Mouse (Mus musculus) adrenal gland (tissue): ENCODE results near the gene Podn.

Source experiments
- intact Hi-C: fragments of 180-260 bp; cut with DNase I; formaldehyde crosslinking; loops from one replicate; pipeline ENCODE4 v1.15.1; 2025

Gene Podn

DNA sequence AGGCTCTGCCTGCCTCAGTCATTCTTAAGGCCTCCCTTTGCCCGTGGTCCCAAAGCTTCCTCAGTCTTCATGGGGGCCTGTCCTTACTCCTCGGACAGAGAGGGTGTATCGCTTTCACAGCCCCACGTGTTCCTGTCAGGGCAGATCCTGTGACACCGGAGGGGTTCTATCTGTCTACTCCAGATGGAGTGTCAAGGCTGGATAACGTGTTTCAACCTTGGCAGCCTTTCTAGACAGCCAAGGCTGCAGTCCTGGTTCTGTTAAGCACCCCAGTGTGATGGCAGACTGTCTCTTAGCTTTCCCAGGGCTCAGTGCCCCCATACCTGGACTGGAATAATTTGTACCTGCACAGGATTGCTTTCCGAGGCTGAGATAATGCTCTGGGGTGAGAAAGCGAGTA, 87.7 kb downstream of the Podn start:
- intact Hi-C loops: no loop called here

DNA sequence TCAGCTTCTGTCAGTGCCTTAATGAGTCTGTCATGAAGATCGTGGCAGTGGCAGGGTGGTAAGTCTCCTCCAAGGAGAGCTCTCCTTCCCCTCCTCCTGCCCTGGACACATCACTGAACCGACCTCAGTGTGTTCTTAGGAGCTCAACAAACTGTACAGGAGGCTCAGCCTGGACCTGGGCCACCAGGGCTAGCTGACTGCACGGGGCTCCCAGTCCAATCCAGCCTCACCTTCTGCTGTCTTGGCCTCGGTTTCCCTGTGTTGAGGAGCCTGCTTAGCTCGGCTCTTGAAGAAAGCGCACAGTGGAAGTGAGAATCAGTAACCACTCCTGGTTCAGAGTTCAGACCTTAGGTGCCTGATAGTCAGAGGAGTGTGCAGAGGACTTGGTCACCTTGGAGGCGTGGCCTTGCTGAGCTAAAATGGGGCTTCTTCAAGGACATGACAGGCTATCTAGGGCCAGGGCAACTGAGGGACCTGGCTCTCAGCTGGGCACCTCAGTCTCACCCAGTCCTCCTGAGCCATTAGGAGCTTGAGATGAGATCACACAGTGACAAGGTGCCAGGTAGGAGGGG, 88.6 kb downstream of the Podn start:
- intact Hi-C loops: no loop called here

DNA sequence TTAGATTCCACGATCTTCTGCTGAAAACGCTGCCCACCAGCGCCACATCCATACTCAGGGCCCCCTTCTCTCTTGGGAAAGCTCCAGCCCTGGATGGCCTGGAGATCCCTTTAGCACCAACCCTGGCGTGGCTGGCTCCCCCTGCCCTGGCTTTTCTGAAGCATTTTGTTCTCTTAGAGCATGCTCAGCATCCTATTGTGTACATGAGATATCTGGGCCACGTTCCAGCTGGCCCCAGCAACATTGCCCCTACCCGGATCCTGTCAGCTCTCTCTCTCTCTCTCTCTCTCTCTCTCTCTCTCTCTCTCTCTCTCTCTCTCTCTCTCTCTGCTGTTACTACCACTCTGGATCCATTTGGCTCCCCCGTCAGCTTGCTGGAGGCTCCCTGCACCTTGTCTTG, 90.9 kb downstream of the Podn start:
- intact Hi-C loops: no loop called here

DNA sequence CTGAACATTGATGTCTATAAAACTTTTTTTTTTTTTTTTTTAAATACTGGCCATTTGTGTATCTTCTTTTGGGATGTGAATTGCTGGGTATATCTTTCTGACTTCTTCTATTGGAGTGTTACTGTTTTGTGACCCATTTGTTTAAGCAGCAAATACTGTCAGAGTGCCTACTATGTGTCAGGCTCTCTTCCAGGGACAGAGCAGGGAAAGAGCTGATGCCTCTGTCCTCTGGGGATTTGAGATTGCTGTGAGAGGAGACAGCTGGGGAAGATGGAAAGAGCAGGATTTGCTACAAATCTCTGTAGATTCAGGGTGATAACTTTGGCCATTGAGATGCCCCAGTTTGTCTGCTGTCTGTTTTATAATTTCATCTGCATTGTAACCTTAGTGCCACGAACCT, 96.9 kb downstream of the Podn start:
- intact Hi-C loops: no loop called here

DNA sequence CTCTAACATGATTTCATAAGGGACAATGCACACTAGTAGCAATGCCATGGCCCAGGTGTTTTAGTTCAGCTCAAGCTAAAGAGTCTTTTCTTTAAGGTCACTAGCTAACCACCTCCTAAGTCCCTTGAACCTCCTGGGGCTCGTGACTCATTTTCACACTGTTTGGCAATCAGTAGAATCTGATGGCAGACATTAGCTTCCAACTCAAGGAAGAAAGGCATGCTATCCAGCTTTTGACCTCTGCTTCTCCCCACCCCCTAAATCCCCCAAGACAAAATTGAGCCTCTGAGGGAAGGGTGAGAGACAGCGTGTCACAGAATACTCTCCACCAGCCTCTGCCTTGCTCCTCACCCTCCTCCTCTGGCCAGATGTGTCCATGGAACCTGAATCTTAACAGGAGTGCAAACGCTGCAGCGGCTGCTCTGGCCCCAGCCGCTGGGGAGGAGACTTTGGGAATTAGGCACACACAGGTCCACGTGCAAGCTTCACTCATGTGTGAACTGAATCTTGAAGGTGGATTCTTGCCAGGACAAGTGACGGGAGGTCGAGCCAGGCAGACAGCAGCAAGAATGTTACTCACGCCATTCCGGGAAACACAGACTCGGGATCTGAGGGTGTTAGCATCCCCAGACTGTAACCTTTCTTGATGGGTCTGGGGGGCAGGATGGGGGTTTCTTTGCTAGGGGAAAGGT, 97.5 kb downstream of the Podn start:
- intact Hi-C loops: no loop called here

DNA sequence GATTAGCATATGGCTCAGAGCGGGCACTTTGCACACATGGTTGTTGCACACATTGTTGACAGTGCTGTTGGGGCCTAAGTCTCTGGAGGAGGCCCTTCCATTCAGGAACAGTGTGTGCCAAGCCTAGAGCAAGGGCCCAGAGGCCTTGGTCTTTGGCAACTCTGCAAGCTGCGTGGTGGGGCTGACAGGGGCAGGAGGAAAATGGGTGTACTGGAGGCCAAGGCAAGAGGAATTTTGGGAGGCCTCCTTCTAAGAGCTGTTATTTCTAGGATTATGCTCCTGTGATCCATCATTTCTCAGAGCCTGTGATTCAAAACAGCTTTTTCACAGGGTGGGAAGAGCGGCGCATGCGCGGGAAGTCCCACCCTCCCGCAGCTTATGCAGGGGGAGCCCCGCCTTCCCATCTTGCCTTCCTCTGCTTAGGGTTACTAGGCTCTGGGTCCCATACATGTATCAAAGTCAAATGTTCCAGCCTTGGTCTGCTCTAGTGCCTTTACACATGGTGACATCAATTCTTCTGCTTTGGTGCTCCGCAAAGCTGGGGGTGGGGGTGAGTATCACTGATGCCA, 99.7 kb downstream of the Podn start:
- intact Hi-C loops: no loop called here

DNA sequence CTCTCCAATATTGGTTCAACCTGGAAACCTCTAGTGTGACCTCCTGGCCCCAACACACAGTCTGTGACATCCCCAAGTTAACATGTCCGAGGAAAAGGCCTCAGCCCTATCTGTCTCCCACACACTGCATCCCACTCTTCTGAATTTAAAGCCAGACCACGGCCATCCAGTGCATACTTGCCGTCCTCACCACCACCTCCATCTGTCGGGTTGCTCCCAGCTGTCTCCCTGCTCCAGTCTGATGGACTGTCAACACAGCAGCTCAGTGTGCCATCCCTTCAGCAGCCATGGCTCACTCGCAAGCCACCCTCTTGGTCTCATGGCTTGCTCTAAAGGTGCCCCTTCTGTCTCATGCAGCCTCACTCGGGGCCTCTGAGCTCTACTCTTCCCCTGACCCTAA, 100.5 kb downstream of the Podn start:
- intact Hi-C loops: no loop called here

DNA sequence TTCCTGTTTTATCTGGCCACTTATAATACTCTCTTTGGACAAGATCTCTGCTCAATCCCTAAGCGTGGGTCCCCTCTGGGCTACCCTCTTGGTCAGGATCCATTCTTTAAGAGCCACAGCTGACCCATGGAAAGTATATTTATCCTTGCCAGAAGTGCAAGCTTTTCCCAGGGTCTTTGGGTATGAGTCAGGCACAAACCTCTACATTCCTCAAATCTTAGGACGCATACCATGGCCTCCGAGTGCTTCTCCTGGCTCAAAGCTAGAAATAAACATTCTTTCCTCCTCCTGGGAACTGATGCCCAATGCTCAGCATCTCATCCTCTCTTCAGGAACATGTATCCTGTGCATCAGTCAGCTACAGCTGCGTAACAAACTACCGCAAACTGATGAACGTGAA, 101.2 kb downstream of the Podn start:
- intact Hi-C loops: no loop called here

DNA sequence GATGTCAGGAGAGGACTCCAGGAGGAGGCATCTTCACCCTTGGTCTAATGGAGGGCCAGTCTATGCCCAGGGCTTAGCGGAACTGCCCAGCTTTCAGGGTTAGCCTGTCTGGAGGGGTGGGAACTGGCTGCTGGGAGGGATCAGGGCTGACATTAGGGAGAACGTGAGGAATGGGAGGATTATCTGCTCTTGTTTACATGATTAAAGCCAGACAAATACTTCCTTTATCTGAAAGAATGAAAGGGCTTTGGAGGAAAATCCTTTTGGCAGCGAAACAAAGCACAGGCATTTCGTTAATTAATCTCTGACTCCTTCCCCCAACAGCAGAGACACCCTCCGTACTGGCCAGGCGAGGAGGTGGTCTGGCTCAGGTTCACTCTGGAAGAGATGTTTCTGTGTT, 104.4 kb downstream of the Podn start:
- intact Hi-C loops: no loop called here

DNA sequence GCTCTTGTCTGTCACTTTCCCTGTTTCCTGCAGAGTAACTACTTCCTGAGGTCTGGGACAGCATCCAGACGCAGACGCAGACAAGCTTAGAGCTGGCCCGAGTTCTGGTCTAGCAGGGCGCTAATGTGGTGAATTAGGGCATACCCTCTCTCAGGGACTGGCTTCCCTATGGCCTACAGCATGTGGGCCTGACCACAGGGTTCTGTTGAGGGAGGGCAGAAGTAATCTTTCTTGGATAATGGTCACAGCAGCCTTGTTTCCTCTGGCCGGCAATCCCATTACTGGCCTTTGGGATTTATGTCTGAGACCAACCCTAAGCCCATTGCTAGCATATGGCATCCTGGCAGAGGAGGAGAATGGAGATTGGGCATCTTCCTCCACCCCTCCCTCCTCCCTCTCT, 105.4 kb downstream of the Podn start:
- intact Hi-C loops: no loop called here

DNA sequence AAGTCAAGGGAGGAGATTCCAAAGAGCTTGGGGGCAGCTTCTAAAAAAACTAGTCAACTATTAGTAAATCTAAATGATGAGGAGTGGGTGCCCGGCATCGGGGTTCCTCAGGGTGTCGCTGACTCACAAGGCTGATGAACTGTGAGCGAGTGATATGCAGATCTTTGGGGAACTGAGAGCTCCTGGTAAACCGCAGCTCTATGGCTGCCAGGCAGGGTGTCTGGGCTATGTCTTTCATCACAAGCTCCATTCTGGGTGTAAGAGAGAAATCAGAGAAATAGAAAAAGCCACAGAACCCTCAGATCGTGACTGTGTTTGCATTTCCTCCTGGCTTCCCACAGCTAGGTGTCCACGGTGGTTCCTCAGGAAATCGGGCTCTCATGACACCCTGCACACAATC, 107.3 kb downstream of the Podn start:
- intact Hi-C loops: no loop called here

DNA sequence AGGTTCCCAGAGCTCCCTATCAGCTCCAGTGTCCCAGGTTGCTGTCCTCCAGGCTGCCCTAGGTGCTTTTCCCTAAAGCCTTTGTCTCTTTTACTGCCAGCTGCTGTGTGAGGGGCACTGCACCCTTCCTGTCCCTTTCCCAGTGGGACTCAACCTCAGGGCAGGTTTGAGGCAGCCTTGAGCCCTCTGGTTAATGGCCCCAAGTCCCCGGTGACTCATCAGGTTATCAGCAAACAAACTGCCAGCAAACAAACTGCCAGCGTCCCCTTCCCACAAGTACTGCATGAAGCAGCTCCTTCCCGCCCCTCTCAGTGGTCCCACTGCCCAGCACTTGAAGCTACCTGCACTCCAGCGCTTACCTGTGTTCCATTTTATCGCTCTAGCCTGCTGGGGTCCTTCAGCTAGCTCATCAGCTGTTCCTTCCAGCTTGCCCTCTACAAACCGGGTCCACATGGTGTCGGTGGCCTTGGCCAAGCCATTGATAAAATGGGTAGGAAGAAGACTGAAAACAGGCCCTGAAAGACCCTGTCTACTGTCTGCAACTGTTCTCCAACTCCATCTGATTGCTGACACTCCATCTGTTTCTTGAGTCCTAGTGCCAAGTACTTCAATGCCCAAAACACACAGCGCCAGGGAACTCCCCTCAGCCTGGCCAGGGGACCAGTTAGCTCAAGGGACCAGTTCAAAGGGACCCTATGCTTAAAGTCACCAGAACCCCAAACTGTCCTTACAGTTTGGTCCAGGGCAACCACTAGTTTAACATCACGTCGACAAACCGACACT, 109.7 kb downstream of the Podn start:
- intact Hi-C loops: no loop called here

DNA sequence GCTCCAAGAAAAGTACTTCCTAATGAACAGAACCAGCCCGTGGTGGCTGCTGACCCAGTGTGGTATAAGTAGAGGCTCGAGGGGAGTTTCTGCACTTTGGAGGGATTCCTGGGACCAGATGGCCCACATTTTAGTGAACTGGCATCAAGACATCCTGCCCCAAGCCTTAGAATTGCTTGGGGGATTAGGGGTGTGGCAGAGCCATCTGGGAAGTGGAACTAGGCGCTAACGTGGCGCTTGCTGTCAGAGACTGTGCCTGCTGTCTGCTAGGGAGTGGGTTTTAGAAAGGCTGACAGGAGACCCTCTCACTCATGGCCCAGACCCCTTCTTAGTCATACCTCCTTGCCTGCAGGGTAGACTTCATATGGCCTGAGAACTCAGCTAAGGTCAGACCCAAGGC, 110.4 kb downstream of the Podn start:
- intact Hi-C loops: no loop called here

DNA sequence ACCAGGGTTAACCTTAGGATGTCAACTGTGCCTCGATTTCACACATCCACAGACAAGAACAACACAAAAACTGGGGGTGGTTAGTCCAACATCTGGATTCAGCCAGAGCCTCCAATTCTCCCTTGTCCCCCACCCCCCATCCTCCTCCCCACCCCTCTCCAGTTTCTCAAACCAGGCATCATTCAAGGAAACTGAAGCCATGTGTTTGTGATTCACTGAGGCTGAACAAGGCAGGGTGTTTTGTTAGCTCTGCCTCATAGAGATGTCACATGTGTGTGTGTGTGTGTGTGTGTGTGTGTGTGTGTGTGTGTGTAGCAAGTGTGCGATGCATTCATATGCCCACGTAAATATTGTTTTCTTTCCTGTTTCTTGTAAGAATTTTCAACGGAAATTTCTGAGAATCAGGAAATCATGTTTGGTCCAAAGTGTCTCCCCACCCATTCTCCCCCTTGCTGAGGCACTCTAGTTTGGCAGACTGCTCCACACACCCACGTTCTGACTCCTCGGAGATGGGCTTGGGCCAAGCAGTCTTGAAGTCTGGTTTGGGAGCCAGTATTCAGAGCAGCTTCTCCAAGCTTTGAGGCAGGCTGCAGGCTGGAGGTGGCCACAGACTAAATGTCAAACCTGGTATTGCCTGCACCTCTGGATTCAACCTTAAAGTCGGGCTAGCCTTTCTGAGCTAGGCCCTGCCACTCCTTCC, 111.8 kb downstream of the Podn start:
- intact Hi-C loops: no loop called here

DNA sequence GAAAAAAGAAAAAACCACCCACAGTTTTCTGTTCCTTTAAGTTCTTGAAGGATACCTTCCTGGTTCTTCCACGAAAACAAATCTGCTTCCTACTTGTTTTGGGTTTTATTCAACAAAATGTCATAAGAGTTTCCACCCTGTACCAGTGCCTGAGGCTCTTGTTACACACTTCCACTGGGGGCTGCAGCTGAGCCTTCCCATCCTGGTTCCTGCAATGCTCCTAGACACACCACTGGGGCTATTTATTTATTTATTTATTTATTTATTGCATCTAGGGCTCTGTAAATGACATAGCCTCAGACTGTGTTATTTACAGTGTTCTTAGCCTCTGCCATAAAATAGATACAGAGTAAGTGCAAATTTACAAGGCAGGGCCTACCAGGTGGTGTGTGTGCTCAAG, 112.5 kb downstream of the Podn start:
- intact Hi-C loops: no loop called here

DNA sequence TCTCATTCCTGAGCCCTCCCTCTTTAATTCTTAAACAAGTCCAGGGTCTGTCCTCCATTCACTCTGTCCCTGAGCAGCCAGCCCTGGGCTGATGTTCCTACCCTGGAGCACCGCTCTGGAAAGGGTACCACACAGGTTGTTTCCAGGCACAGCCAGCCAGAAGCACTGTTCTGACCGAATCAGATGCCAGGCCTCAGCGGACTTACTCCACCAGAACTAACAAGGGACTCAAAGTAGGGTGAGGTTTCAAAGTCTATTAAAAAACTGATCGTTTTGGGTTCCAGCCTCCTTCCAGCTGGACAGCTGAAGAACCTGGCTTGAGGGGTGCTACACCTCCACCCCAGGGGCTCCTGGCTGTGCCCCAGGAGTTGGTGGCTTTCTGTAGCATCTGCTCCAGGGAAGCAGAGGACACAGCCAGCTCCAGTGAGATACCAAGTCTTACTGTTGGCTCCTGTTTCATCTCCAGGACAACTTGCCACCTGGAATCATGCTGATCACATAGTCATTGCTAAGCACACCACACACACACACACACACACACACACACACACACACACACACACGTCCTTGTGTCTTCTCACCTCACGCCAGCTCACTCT, 116.1 kb downstream of the Podn start:
- intact Hi-C loops: no loop called here

DNA sequence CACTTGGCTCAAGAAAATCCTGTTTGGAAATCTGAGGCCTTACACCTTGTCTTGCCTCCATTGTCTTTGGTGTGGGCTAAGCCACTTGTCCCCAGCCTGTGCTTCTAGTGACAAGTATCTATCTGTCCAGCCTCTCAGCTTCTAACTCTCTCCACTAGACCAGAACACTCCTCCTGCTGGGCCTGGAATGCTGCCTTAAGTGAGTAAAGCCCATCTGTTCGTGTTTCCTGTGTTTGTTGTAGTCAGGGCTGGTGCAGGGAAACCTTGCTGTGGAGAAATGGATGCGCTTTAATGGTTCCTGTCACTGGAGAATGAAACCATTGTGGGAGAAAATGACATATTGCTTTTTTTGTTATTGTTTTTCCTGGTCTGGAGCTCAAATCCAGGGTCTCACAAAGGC, 116.7 kb downstream of the Podn start:
- intact Hi-C loops: no loop called here

DNA sequence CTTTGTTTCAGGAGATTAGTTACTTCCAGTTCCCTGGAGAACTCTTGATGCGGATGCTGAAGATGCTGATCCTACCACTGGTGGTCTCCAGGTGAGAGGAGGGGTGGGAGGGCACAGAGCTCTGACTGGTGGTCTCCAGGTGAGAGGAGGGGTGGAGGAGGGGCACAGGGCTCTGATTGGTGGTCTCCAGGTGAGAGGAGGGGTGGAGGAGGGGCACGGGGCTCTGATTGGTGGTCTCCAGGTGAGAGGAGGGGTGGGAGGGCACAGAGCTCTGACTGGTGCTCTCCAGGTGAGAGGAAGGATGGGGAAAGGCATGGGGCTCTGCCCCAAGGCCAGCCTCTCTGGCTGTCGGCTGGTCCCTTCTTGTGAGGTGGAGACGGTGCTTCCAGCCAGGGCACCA, 118.7 kb downstream of the Podn start:
- intact Hi-C loops: no loop called here

DNA sequence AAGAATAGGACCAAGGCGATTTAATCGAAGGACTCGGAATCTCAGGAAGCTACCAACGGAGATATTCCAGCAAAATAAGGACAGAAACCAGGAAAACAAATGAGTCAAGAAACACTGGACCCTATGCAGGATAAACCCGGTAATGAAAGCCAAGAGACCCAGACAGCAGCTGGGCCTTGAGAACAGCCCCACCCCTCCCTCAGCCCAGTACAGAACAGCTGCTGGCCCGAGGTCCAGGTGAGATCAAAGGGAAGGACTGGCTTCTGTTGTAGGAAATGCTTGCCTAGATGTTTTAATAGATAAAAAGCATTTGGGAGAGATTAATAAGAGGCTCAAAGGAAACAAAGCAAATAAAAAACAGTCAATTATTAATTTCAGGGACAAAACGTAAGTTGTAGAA, 121.2 kb downstream of the Podn start:
- intact Hi-C loops: no loop called here

DNA sequence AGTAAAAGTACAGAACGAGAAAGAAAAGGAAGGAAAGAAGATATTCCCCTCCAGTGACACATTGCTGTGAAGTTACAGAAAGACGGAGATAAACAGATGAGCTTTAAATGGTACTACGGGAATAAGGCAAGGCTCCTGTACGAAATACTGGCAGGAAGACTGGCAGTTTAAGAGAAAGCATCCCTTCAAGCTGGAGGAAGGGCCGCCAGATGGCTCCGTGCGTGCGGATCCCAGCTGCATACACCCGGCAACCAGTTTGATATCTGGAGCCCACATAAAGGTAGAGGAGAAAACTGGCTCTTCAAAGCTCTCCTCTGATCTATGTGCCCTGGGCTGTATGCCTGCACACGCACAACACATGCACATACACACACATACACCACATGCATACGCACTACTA, 121.7 kb downstream of the Podn start:
- intact Hi-C loops: no loop called here

DNA sequence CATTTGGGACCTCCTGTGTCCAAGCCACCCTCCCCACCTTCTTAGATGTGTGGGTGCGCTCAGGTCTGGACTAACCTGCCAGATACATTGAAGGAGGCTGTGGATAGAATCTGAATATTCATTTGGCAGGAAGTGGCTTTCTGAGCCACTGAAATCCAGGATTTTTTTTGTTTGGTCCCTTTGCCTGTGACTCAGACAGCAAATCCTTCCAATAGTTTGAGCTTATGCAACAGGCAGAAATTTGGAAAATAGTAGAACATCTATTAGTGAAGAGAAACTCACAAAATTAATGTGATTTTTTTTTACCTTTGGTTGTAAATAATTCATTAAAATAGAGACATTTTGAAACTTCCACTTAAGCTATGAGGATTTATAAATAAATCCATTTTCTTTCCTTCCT, 125.1 kb downstream of the Podn start:
- intact Hi-C loops: no loop called here

DNA sequence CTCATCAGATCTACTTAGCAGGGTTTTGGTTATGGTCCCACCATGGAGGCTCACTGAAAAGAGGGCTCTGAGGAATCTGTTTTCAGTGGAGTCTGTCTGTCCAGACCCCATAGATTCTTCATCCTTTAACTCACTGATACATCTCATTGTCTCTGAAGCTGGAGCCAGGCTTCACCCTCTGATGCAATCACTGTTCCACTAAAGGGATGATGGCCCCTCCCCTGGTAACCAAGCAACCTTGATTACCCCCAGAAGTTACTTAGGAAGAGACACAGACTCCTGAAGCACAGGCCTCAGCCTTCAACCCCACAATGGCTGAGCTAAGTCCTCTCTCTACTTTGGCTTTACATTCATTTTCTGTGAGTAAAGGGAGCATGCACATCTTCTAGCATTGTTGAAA, 126.5 kb downstream of the Podn start:
- intact Hi-C loops: no loop called here
